Mouse (Mus musculus): ENCODE results near the gene Cbr2. TPM values are rescaled to one million over a fixed set of nuclear protein-coding genes. Genes with fewer than 3 reads are reported as not detected.
"Not testable (repeated sequence)": the region's sequence is repeated elsewhere in the genome, so short reads cannot be mapped to it uniquely, and the experiment has no call there.

The Cbr2 gene
- polyA plus RNA-seq, 1 experiment: 617 TPM

GRCm38 (mm10) chr11:120772749-120773148 lies 40.8 kb upstream of the Cbr2 start:
- H3K4me3 ChIP-seq (ENCODE audit: control insufficient read depth, insufficient read depth, low read length): no peak overlapping the region
- no peak for DNase-seq
- TF ChIP-seq CTCF (IDR thresholded peaks at IDR 0.05; ENCODE audit: borderline replicate concordance, control insufficient read depth, extremely low read depth, insufficient read depth, low read length, poor library complexity) (no peak), POLR2A (IDR thresholded peaks at IDR 0.05; ENCODE audit: control insufficient read depth, extremely low read depth, insufficient read depth, low read length, poor library complexity) (no peak)
- no peak overlapping the region for H3K27ac ChIP-seq (ENCODE audit: control insufficient read depth, insufficient read depth, low read length)
- no peaks in the 10 kb centered on the region for H3K36me3 ChIP-seq (ENCODE audit: control insufficient read depth, insufficient read depth, low read length)
- no peaks in the 10 kb centered on the region for H3K27me3 ChIP-seq (ENCODE audit: control insufficient read depth, insufficient read depth, low read length)
- 95% methylated on average over 3 of the region's 3 CpGs for WGBS
- H3K4me1 ChIP-seq (replicated peaks; ENCODE audit: control insufficient read depth, insufficient read depth, low read length): no peaks in the 10 kb centered on the region

- TF ChIP-seq CTCF (IDR thresholded peaks at IDR 0.05; ENCODE audit: borderline replicate concordance, control insufficient read depth, extremely low read depth, insufficient read depth, low read length, poor library complexity) (no peak), POLR2A (IDR thresholded peaks at IDR 0.05; ENCODE audit: control insufficient read depth, extremely low read depth, insufficient read depth, low read length, poor library complexity) (no peak)
- no peaks in the 10 kb centered on the region; the same call in 1 of the 2 replicates for H3K4me1 ChIP-seq (replicated peaks; ENCODE audit: control insufficient read depth, insufficient read depth, low read length)
- H3K36me3 ChIP-seq (ENCODE audit: control insufficient read depth, insufficient read depth, low read length): no peaks in the 10 kb centered on the region
- WGBS: 87% methylated on average over 1 of the region's 1 CpGs
- no peak overlapping the region for H3K4me3 ChIP-seq (ENCODE audit: control insufficient read depth, insufficient read depth, low read length)
- DNase-seq: no peak
- H3K27ac ChIP-seq (ENCODE audit: control insufficient read depth, insufficient read depth, low read length): no peak overlapping the region
- H3K27me3 ChIP-seq (ENCODE audit: control insufficient read depth, insufficient read depth, low read length): no peaks in the 10 kb centered on the region
Measured at GRCm38 (mm10) chr11:120768206-120768605, 36.3 kb upstream of the Cbr2 start.

- H3K4me1 ChIP-seq (replicated peaks; ENCODE audit: control insufficient read depth, insufficient read depth, low read length); H3K4me3 ChIP-seq (ENCODE audit: control insufficient read depth, insufficient read depth, low read length); H3K27ac ChIP-seq (ENCODE audit: control insufficient read depth, insufficient read depth, low read length); DNase-seq; H3K36me3 ChIP-seq (ENCODE audit: control insufficient read depth, insufficient read depth, low read length); H3K27me3 ChIP-seq (ENCODE audit: control insufficient read depth, insufficient read depth, low read length): not testable (repeated sequence)
- WGBS: 0% methylated on average over 4 of the region's 7 CpGs
Measured at GRCm38 (mm10) chr11:120767023-120767422, 35.1 kb upstream of the Cbr2 start.

- H3K4me1 ChIP-seq (replicated peaks; ENCODE audit: control insufficient read depth, insufficient read depth, low read length); H3K4me3 ChIP-seq (ENCODE audit: control insufficient read depth, insufficient read depth, low read length); DNase-seq; H3K36me3 ChIP-seq (ENCODE audit: control insufficient read depth, insufficient read depth, low read length); H3K27ac ChIP-seq (ENCODE audit: control insufficient read depth, insufficient read depth, low read length); H3K27me3 ChIP-seq (ENCODE audit: control insufficient read depth, insufficient read depth, low read length): not testable (repeated sequence)
- WGBS: 34% methylated on average over 9 of the region's 23 CpGs
Measured at GRCm38 (mm10) chr11:120763121-120763999, 31.4 kb upstream of the Cbr2 start.

GRCm38 (mm10) chr11:120762672-120763041 lies 30.7 kb upstream of the Cbr2 start, which contains the start of gene Hmga1b:
Gene Hmga1b, plus strand, starts transcription at chr11:120762794.
- not testable (repeated sequence) for H3K27ac ChIP-seq (ENCODE audit: control insufficient read depth, insufficient read depth, low read length); H3K27me3 ChIP-seq (ENCODE audit: control insufficient read depth, insufficient read depth, low read length); H3K4me1 ChIP-seq (replicated peaks; ENCODE audit: control insufficient read depth, insufficient read depth, low read length); H3K36me3 ChIP-seq (ENCODE audit: control insufficient read depth, insufficient read depth, low read length); H3K4me3 ChIP-seq (ENCODE audit: control insufficient read depth, insufficient read depth, low read length); DNase-seq
- 25% methylated on average over 14 of the region's 14 CpGs for WGBS

- Histone ChIP-seq H3K27ac (ENCODE audit: control insufficient read depth, insufficient read depth, low read length) (no peak overlapping the region), H3K4me3 (ENCODE audit: control insufficient read depth, insufficient read depth, low read length) (no peak overlapping the region), H3K36me3 (ENCODE audit: control insufficient read depth, insufficient read depth, low read length) (no peaks in the 10 kb centered on the region), H3K4me1 (replicated peaks; ENCODE audit: control insufficient read depth, insufficient read depth, low read length) (no peaks in the 10 kb centered on the region), H3K27me3 (ENCODE audit: control insufficient read depth, insufficient read depth, low read length) (no peaks in the 10 kb centered on the region)
- TF ChIP-seq POLR2A (IDR thresholded peaks at IDR 0.05; ENCODE audit: control insufficient read depth, extremely low read depth, insufficient read depth, low read length, poor library complexity) (no peak), CTCF (IDR thresholded peaks at IDR 0.05; ENCODE audit: borderline replicate concordance, control insufficient read depth, extremely low read depth, insufficient read depth, low read length, poor library complexity) (no peak)
- 86% methylated on average over 14 of the region's 14 CpGs for WGBS
- no peak for DNase-seq
Measured at GRCm38 (mm10) chr11:120761811-120762671, 30.1 kb upstream of the Cbr2 start.

- TF ChIP-seq CTCF (IDR thresholded peaks at IDR 0.05; ENCODE audit: borderline replicate concordance, control insufficient read depth, extremely low read depth, insufficient read depth, low read length, poor library complexity) (no peak), POLR2A (IDR thresholded peaks at IDR 0.05; ENCODE audit: control insufficient read depth, extremely low read depth, insufficient read depth, low read length, poor library complexity) (no peak)
- Histone ChIP-seq H3K27me3 (ENCODE audit: control insufficient read depth, insufficient read depth, low read length) (no peaks in the 10 kb centered on the region), H3K36me3 (ENCODE audit: control insufficient read depth, insufficient read depth, low read length) (no peaks in the 10 kb centered on the region), H3K27ac (ENCODE audit: control insufficient read depth, insufficient read depth, low read length) (no peak overlapping the region), H3K4me1 (replicated peaks; ENCODE audit: control insufficient read depth, insufficient read depth, low read length) (no peaks in the 10 kb centered on the region), H3K4me3 (ENCODE audit: control insufficient read depth, insufficient read depth, low read length) (no peak overlapping the region)
- WGBS: 59% methylated on average over 9 of the region's 9 CpGs
- no peak for DNase-seq
Measured at GRCm38 (mm10) chr11:120760236-120760635, 28.3 kb upstream of the Cbr2 start.

Measured in thymus, adult 2 months (tissue).